Mouse (Mus musculus): ENCODE data around the gene Sf3a3. TPM values are rescaled to one million over a fixed set of nuclear protein-coding genes. Genes with fewer than 3 reads are reported as not detected.

Sf3a3 gene
- 10 to 100 TPM; 33.0 to 35.6 TPM for total RNA-seq (2021)
- long read RNA-seq, experiment 1, transcript Sf3a3-201 (17 exons, 1,820 nt), result major isoform, 24 of 31 reads
- long read RNA-seq, experiment 1, partial matches to known transcripts, result 2 of 31 reads
- long read RNA-seq, experiment 1, other reads (novel, unspliced or antisense), result 5 of 31 reads
- long read RNA-seq, experiment 2, transcript Sf3a3-201 (17 exons, 1,820 nt), result major isoform, 11 of 18 reads
- long read RNA-seq, experiment 2, partial matches to known transcripts, result 2 of 18 reads
- long read RNA-seq, experiment 2, other reads (novel, unspliced or antisense), result 4 of 18 reads

- peak; percentile 77 for TF ChIP-seq CTCF (IDR thresholded peaks at IDR 0.05)
- intact Hi-C loops (cut with DNase I), result loop anchor here (1.0 kb wide), 1 partner anchor 87 kb away; the partner anchor contains the start of gene Mtf1
These were observed at the start of gene Sf3a3 for GRCm38 (mm10) chr4:124714545-124715481. TSS of gene Sf3a3 (plus strand) at chr4:124714776.

GRCm38 (mm10) chr4:124667476-124668033 is 47.0 kb upstream of the Sf3a3 start:
- H3K27ac ChIP-seq, result no peak overlapping the region
- DNase-seq (ENCODE audit: extremely low spot score in 1 of 2, low spot score in 2 of 2), result no peak
- intact Hi-C loops (cut with DNase I), result no loop called here
- no peak for TF ChIP-seq CTCF (IDR thresholded peaks at IDR 0.05)
- no peak overlapping the region for H3K4me3 ChIP-seq

More at GRCm38 (mm10) chr4:124714545-124715481, at the start of gene Sf3a3:
- peak; percentile 95 to 96 for DNase-seq (ENCODE audit: extremely low spot score in 1 of 2, low spot score in 2 of 2)
- peak within 1 kb of the TSS; percentile 93 for H3K4me3 ChIP-seq
- H3K27ac ChIP-seq, result peak within 1 kb of the TSS; percentile 76

GRCm38 (mm10) chr4:124668078-124668477 is 46.5 kb upstream of the Sf3a3 start:
- Histone ChIP-seq H3K27ac (no peak overlapping the region), H3K4me3 (no peak overlapping the region)
- TF ChIP-seq CTCF (IDR thresholded peaks at IDR 0.05), result no peak
- DNase-seq (ENCODE audit: extremely low spot score in 1 of 2, low spot score in 2 of 2), result no peak
- intact Hi-C loops (cut with DNase I), result no loop called here

- intact Hi-C loops (cut with DNase I), result loop anchor here (5.0 kb wide), 1 partner anchor 273 kb away; no protein-coding TSS in a partner anchor
These were observed 44.3 kb upstream of the Sf3a3 start for GRCm38 (mm10) chr4:124670232-124670631.

GRCm38 (mm10) chr4:124671583-124671982 is 43.0 kb upstream of the Sf3a3 start:
- no peak overlapping the region for H3K4me3 ChIP-seq
- intact Hi-C loops (cut with DNase I), result loop anchor here (5.0 kb wide), 1 partner anchor 274 kb away; no protein-coding TSS in a partner anchor
- DNase-seq (ENCODE audit: extremely low spot score in 1 of 2, low spot score in 2 of 2), result no peak
- H3K27ac ChIP-seq, result no peak overlapping the region
- TF ChIP-seq CTCF (IDR thresholded peaks at IDR 0.05), result no peak

More at GRCm38 (mm10) chr4:124670232-124670631, 44.3 kb upstream of the Sf3a3 start:
- Histone ChIP-seq H3K27ac (no peak overlapping the region), H3K4me3 (no peak overlapping the region)
- TF ChIP-seq CTCF (IDR thresholded peaks at IDR 0.05), result no peak
- DNase-seq (ENCODE audit: extremely low spot score in 1 of 2, low spot score in 2 of 2), result no peak

GRCm38 (mm10) chr4:124672347-124673320 is 41.9 kb upstream of the Sf3a3 start:
- TF ChIP-seq CTCF (IDR thresholded peaks at IDR 0.05), result no peak; the same call in 1 of the 2 replicates
- intact Hi-C loops (cut with DNase I), result loop anchor here (5.0 kb wide), 1 partner anchor 275 kb away; no protein-coding TSS in a partner anchor
- Histone ChIP-seq H3K4me3 (peak overlapping the region; percentile 12), H3K27ac (no peak overlapping the region)
- DNase-seq (ENCODE audit: extremely low spot score in 1 of 2, low spot score in 2 of 2), result peak; percentile 31 to 36

- intact Hi-C loops (cut with DNase I), result loop anchor here (1.0 to 5.0 kb wide), 5 partner anchors 277 to 734 kb away; no protein-coding TSS in a partner anchor
- Histone ChIP-seq H3K4me3 (no peak overlapping the region), H3K27ac (no peak overlapping the region)
- no peak for DNase-seq (ENCODE audit: extremely low spot score in 1 of 2, low spot score in 2 of 2)
- no peak for TF ChIP-seq CTCF (IDR thresholded peaks at IDR 0.05)
These were observed 40.1 kb upstream of the Sf3a3 start for GRCm38 (mm10) chr4:124674334-124675032.

- DNase-seq (ENCODE audit: extremely low spot score in 1 of 2, low spot score in 2 of 2), result peak; percentile 66 to 68
- intact Hi-C loops (cut with DNase I), result loop anchor here (1.0 to 2.0 kb wide), 4 partner anchors 446 to 734 kb away; no protein-coding TSS in a partner anchor
- no peak overlapping the region for H3K4me3 ChIP-seq
- H3K27ac ChIP-seq, result no peak overlapping the region
- TF ChIP-seq CTCF (IDR thresholded peaks at IDR 0.05), result peak; percentile 83
These were observed 39.5 kb upstream of the Sf3a3 start for GRCm38 (mm10) chr4:124675037-124675436.

GRCm38 (mm10) chr4:124675958-124676357 is 38.6 kb upstream of the Sf3a3 start:
- no peak for DNase-seq (ENCODE audit: extremely low spot score in 1 of 2, low spot score in 2 of 2)
- intact Hi-C loops (cut with DNase I), result loop anchor here (1.0 to 2.0 kb wide), 4 partner anchors 447 to 735 kb away; no protein-coding TSS in a partner anchor
- Histone ChIP-seq H3K27ac (no peak overlapping the region), H3K4me3 (no peak overlapping the region)
- TF ChIP-seq CTCF (IDR thresholded peaks at IDR 0.05), result no peak

GRCm38 (mm10) chr4:124682270-124682669 is 32.3 kb upstream of the Sf3a3 start:
- intact Hi-C loops (cut with DNase I), result no loop called here
- peak; percentile 54 for TF ChIP-seq CTCF (IDR thresholded peaks at IDR 0.05)
- no peak overlapping the region for H3K27ac ChIP-seq

More at GRCm38 (mm10) chr4:124682270-124682669, 32.3 kb upstream of the Sf3a3 start:
- DNase-seq (ENCODE audit: extremely low spot score in 1 of 2, low spot score in 2 of 2), result no peak
- H3K4me3 ChIP-seq, result no peak overlapping the region
